In genomic region chrX:48341141-48341540, GRCm38 (mm10) we compare ENCODE assay signal across 8 mouse cellular contexts. TPM values are rescaled to one million over a fixed set of nuclear protein-coding genes. Genes with fewer than 3 reads are reported as not detected.
DNase-seq lines count a peak whose midpoint lies in the region; ATAC-seq and TF ChIP-seq lines count a peak whose summit lies in the region.

Gene Bcorl1 (plus strand): TSS chrX:48341358.

- H3ac ChIP-seq in C2C12 (ENCODE audit: control insufficient read depth, insufficient read length, low read depth): peak within 1 kb of the TSS; percentile 66

- TF ChIP-seq CTCF in C2C12 (IDR thresholded peaks at IDR 0.05; ENCODE audit: control insufficient read depth, insufficient read depth, insufficient read length): no peak

- no peaks in the 10 kb centered on the region for H3K36me3 ChIP-seq in C2C12 (ENCODE audit: control insufficient read depth, insufficient read depth)
- no peaks in the 10 kb centered on the region for H3K36me3 ChIP-seq in embryonic facial prominence, embryonic 14.5 days (ENCODE audit: control insufficient read depth, insufficient read depth, low read length)
- no peaks in the 10 kb centered on the region for H3K36me3 ChIP-seq in heart, embryonic 15.5 days
- no peaks in the 10 kb centered on the region for H3K36me3 ChIP-seq in liver, embryonic 16.5 days (ENCODE audit: control insufficient read depth, insufficient read depth)
- H3K36me3 ChIP-seq in neural tube, embryonic 13.5 days: no peaks in the 10 kb centered on the region

- ATAC-seq in embryonic facial prominence, embryonic 14.5 days (ENCODE audit: low read depth): peak; percentile 13; the same call in 1 of the 2 replicates
- ATAC-seq in heart, embryonic 15.5 days (replicated peaks; ENCODE audit: insufficient number of reproducible peaks, insufficient read depth, low FRiP score, low read depth): peak; percentile 48
- ATAC-seq in liver, embryonic 16.5 days (ENCODE audit: low read depth): 0 out of 2 replicates have a peak, but pooled peaks have one; percentile 5
- ATAC-seq in neural tube, embryonic 13.5 days (ENCODE audit: low read depth): no peak

- H3K79me2 ChIP-seq in C2C12 (ENCODE audit: control insufficient read depth, insufficient read depth): no peaks in the 10 kb centered on the region

- peaks cover under 1% of the 10 kb centered on the region for H3K79me3 ChIP-seq in C2C12 (ENCODE audit: low read depth)

- peak within 1 kb of the TSS; percentile 65 for H3K9ac ChIP-seq in embryonic facial prominence, embryonic 14.5 days (ENCODE audit: low read depth, low read length)
- H3K9ac ChIP-seq in heart, embryonic 15.5 days: peak within 1 kb of the TSS; percentile 61
- peak within 1 kb of the TSS; percentile 63 for H3K9ac ChIP-seq in liver, embryonic 16.5 days (ENCODE audit: low read depth, low read length)
- H3K9ac ChIP-seq in neural tube, embryonic 13.5 days: peak within 1 kb of the TSS; percentile 65

- no peaks in the 10 kb centered on the region for H3K9me3 ChIP-seq in embryonic facial prominence, embryonic 14.5 days (ENCODE audit: control insufficient read depth, low read length)
- H3K9me3 ChIP-seq in heart, embryonic 15.5 days (replicated peaks): no peaks in the 10 kb centered on the region
- H3K9me3 ChIP-seq in liver, embryonic 16.5 days (replicated peaks; ENCODE audit: control insufficient read depth, low read length): no peaks in the 10 kb centered on the region
- no peaks in the 10 kb centered on the region for H3K9me3 ChIP-seq in neural tube, embryonic 13.5 days

- WGBS in embryonic facial prominence, embryonic 14.5 days: 15% methylated on average over 10 of the region's 33 CpGs
- WGBS in heart, embryonic 15.5 days: 9% methylated on average over 21 of the region's 33 CpGs
- WGBS in liver, embryonic 16.5 days (ENCODE audit: insufficient replicate concordance): 10% methylated on average over 12 of the region's 33 CpGs
- 9% methylated on average over 19 of the region's 33 CpGs for WGBS in neural tube, embryonic 13.5 days

- no peaks in the 10 kb centered on the region for H3K4me1 ChIP-seq in embryonic facial prominence, embryonic 14.5 days (ENCODE audit: control insufficient read depth, insufficient read depth, low read length)
- peaks cover 10% of the 10 kb centered on the region; the same call in 1 of the 2 replicates for H3K4me1 ChIP-seq in heart, embryonic 15.5 days (replicated peaks)
- peaks cover 12% of the 10 kb centered on the region for H3K4me1 ChIP-seq in liver, embryonic 16.5 days (ENCODE audit: control insufficient read depth, low read depth, low read length)
- peaks cover 9% of the 10 kb centered on the region for H3K4me1 ChIP-seq in neural tube, embryonic 13.5 days (replicated peaks)

- peak within 1 kb of the TSS; percentile 71 for H3K4me2 ChIP-seq in embryonic facial prominence, embryonic 14.5 days (ENCODE audit: low read depth, low read length)
- peak within 1 kb of the TSS; percentile 90 for H3K4me2 ChIP-seq in heart, embryonic 15.5 days
- H3K4me2 ChIP-seq in liver, embryonic 16.5 days (ENCODE audit: low read depth, low read length): peak within 1 kb of the TSS; percentile 88
- H3K4me2 ChIP-seq in neural tube, embryonic 13.5 days: peak within 1 kb of the TSS; percentile 65

- peak within 1 kb of the TSS; percentile 29 for H3K4me3 ChIP-seq in C2C12 (ENCODE audit: insufficient read depth, poor library complexity, severe bottlenecking)
- H3K4me3 ChIP-seq in embryonic facial prominence, embryonic 14.5 days (ENCODE audit: low read depth, low read length): peak within 1 kb of the TSS; percentile 56
- peak within 1 kb of the TSS; percentile 64 for H3K4me3 ChIP-seq in heart, embryonic 15.5 days
- peak within 1 kb of the TSS; percentile 75 for H3K4me3 ChIP-seq in liver, embryonic 16.5 days (ENCODE audit: low read depth, low read length)
- H3K4me3 ChIP-seq in neural tube, embryonic 13.5 days: peak within 1 kb of the TSS; percentile 58

- DNase-seq in adrenal gland, adult (ENCODE audit: inconsistent age in 2 of 2, low spot score in 1 of 2): peak; percentile 70 to 85
- DNase-seq in embryonic facial prominence, embryonic 14.5 days (ENCODE audit: low spot score): peak; percentile 57
- DNase-seq in kidney, postnatal 14 days: peak; percentile 69
- DNase-seq in T-cell, adult 2 months (ENCODE audit: low spot score): no peak

- H3K27ac ChIP-seq in embryonic facial prominence, embryonic 14.5 days (replicated peaks; ENCODE audit: low read depth, low read length): peak within 1 kb of the TSS; percentile 61
- peak within 1 kb of the TSS; percentile 62 for H3K27ac ChIP-seq in heart, embryonic 15.5 days
- H3K27ac ChIP-seq in liver, embryonic 16.5 days (ENCODE audit: low read length): peak within 1 kb of the TSS; percentile 50
- H3K27ac ChIP-seq in neural tube, embryonic 13.5 days (replicated peaks): no peak within 1 kb of the TSS

- no peaks in the 10 kb centered on the region for H3K27me3 ChIP-seq in C2C12 (ENCODE audit: control insufficient read depth, insufficient read depth, insufficient read length)
- no peaks in the 10 kb centered on the region for H3K27me3 ChIP-seq in embryonic facial prominence, embryonic 14.5 days (replicated peaks; ENCODE audit: control insufficient read depth, insufficient read depth, low read length)
- peaks cover 12% of the 10 kb centered on the region for H3K27me3 ChIP-seq in heart, embryonic 15.5 days
- peaks cover 17% of the 10 kb centered on the region for H3K27me3 ChIP-seq in liver, embryonic 16.5 days (ENCODE audit: control insufficient read depth, insufficient read depth, low read depth, low read length)
- peaks cover 3% of the 10 kb centered on the region; the same call in 1 of the 2 replicates for H3K27me3 ChIP-seq in neural tube, embryonic 13.5 days

TF ChIP-seq in C2C12, 6 proteins besides CTCF, POLR2A, EP300 and RAD21:
- TF ChIP-seq MYOD1 (IDR thresholded peaks at IDR 0.05; ENCODE audit: control insufficient read depth, insufficient read length, low read depth) (no peak), CEBPB (IDR thresholded peaks at IDR 0.05; ENCODE audit: low read depth) (no peak), MYOG (IDR thresholded peaks at IDR 0.05; ENCODE audit: control insufficient read depth, extremely low read depth, insufficient read length) (no peak), USF1 (IDR thresholded peaks at IDR 0.05; ENCODE audit: low read depth) (no peak), MAX (IDR thresholded peaks at IDR 0.05) (no peak), FOSL1 (IDR thresholded peaks at IDR 0.05; ENCODE audit: insufficient read depth, low read length, poor library complexity, severe bottlenecking) (no peak)

RNA-seq across cellular contexts. Expression of gene Bcorl1, which starts in this region (rescaled TPM):
- polyA plus RNA-seq in C2C12 (2012; fragmentation: generic; extraction: Trizol): 3.7 TPM
- polyA plus RNA-seq in embryonic facial prominence, embryonic 14.5 days (2014; fragmentation: Nextera tagmentation; extraction: Ambion mirVana): 6.7 and 7.0 TPM in 2 replicates
- 3.1 and 4.2 TPM in 2 replicates for polyA plus RNA-seq in heart, embryonic 15.5 days (2015; fragmentation: Nextera tagmentation; extraction: Ambion mirVana)
- polyA plus RNA-seq in liver, embryonic 16.5 days (2015; fragmentation: Nextera tagmentation; extraction: Ambion mirVana): 2.7 and 3.2 TPM in 2 replicates
- polyA plus RNA-seq in neural tube, embryonic 13.5 days (2015; fragmentation: Nextera tagmentation; extraction: Ambion mirVana): 5.8 and 7.8 TPM in 2 replicates
